Mouse (Mus musculus) heart, embryonic 11.5 days (tissue): ENCODE measurements around the gene Cc2d2b. TPM values are rescaled to one million over a fixed set of nuclear protein-coding genes. Genes with fewer than 3 reads are reported as not detected.

Experiments used
- ATAC-seq: fragments of 200-750 bp; cut with Nextera tagmentation; replicated peaks from 2 replicates; pipeline ENCODE4 v1.8.0; 2017; ENCODE audit warnings: moderate library complexity; ENCODE audit not compliant: insufficient number of reproducible peaks, low FRiP score, low TSS enrichment
- H3K27ac ChIP-seq: fragments of 300-500 bp; sonication (generic); 2 replicates; pipeline ENCODE4 v1.5.1; 2014; ENCODE audit warnings: mild to moderate bottlenecking, low read depth, low read length
- H3K27me3 ChIP-seq: fragments of 300-500 bp; sonication (generic); 2 replicates; pipeline ENCODE4 v1.6.1; 2014; ENCODE audit warnings: mild to moderate bottlenecking, low read length, mixed read lengths; ENCODE audit not compliant: control insufficient read depth, insufficient read depth
- H3K36me3 ChIP-seq: fragments of 300-500 bp; sonication (generic); 2 replicates; pipeline ENCODE4 v1.6.1; 2014; ENCODE audit warnings: mild to moderate bottlenecking, low read length, moderate library complexity, mixed read lengths; ENCODE audit not compliant: control insufficient read depth, insufficient read depth
- H3K4me1 ChIP-seq: fragments of 300-500 bp; sonication (generic); 2 replicates; pipeline ENCODE4 v1.6.1; 2014; ENCODE audit warnings: low read length; ENCODE audit not compliant: control insufficient read depth, insufficient read depth
- H3K4me2 ChIP-seq: fragments of 300-500 bp; sonication (generic); 2 replicates; pipeline ENCODE4 v1.6.1; 2014; ENCODE audit warnings: mild to moderate bottlenecking, moderate library complexity
- H3K4me3 ChIP-seq: fragments of 300-500 bp; sonication (generic); 2 replicates; pipeline ENCODE4 v1.5.1; 2014; ENCODE audit warnings: low read depth, low read length
- H3K9ac ChIP-seq: fragments of 300-500 bp; sonication (generic); 2 replicates; pipeline ENCODE4 v1.6.1; 2014; ENCODE audit warnings: mild to moderate bottlenecking, low read depth, low read length, moderate library complexity
- H3K9me3 ChIP-seq: fragments of 300-500 bp; sonication (generic); replicated peaks from 2 replicates; pipeline ENCODE4 v1.6.1; 2016; ENCODE audit warnings: low read length; ENCODE audit not compliant: control insufficient read depth
- WGBS: fragments of 180-500 bp; shearing (Covaris S2); extraction: QIAGEN DNeasy Blood & Tissue Kit; methylation state at CpG from one replicate; pipeline ENCODE4 v1.1.7; 2014; ENCODE audit not compliant: insufficient replicate concordance; 5-methylcytosine and 5-hydroxymethylcytosine counted together
- polyA plus RNA-seq: library from polyadenylated mRNA; unstranded; fragments of >200 nt; fragmentation: Nextera tagmentation; extraction: Ambion mirVana; gene quantifications from 2 replicates; pipeline ENCODE4 v1.2.1, GENCODE M21; 2014

Gene Cc2d2b
- polyA plus RNA-seq, 1 experiment from 2014 or later = 0.57 TPM

DNA sequence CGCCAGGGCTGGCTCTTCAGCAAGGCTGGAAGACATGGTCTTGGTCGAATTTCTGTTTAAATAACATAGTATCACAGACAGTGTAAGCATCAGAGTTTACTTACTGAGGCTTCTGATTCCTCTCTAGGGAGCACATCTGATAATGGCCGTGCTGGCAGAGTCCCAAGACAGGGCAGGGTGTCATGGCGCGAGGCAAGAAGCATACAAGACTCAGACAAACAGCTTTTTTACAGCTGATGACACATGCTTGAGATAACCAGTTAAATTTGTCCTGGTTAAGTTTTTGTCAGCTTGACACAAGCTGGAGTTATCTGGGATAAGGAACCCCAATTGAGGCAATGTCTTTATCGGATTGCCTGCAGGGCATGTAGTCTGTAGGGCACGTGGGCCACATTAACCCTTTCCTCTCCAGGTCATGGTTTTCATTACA lies 20.8 kb downstream of the Cc2d2b start:
- 6% methylated on average over 7 of the region's 7 CpGs for WGBS
- Histone ChIP-seq H3K4me3 (no peak overlapping the region), H3K9me3 (no peaks in the 10 kb centered on the region), H3K27me3 (peaks cover 23% of the 10 kb centered on the region), H3K4me1 (peaks cover 8% of the 10 kb centered on the region), H3K4me2 (0 out of 2 replicates have a peak overlapping the region, but pooled peaks have one; percentile 11), H3K27ac (no peak overlapping the region), H3K36me3 (no peaks in the 10 kb centered on the region), H3K9ac (no peak overlapping the region)
- no peak; the same call in 1 of the 2 replicates for ATAC-seq

GRCm38 (mm10) chr19:40788004-40788714 lies 39.6 kb downstream of the Cc2d2b start:
- no peak overlapping the region for H3K27ac ChIP-seq
- H3K4me1 ChIP-seq = no peaks in the 10 kb centered on the region
- H3K9me3 ChIP-seq = no peaks in the 10 kb centered on the region
- no peak for ATAC-seq
- no peak overlapping the region for H3K4me2 ChIP-seq
- no peak overlapping the region for H3K9ac ChIP-seq
- WGBS = 64% methylated on average over 13 of the region's 15 CpGs
- no peaks in the 10 kb centered on the region for H3K36me3 ChIP-seq
- H3K4me3 ChIP-seq = no peak overlapping the region
- peaks cover 8% of the 10 kb centered on the region; the same call in 1 of the 2 replicates for H3K27me3 ChIP-seq

- Histone ChIP-seq H3K4me2 (no peak overlapping the region), H3K27me3 (peaks cover 8% of the 10 kb centered on the region; the same call in 1 of the 2 replicates), H3K9me3 (no peaks in the 10 kb centered on the region), H3K4me3 (no peak overlapping the region), H3K9ac (no peak overlapping the region), H3K27ac (no peak overlapping the region), H3K4me1 (no peaks in the 10 kb centered on the region), H3K36me3 (no peaks in the 10 kb centered on the region)
- 83% methylated on average over 2 of the region's 2 CpGs for WGBS
- ATAC-seq = no peak
These were observed 40.1 kb downstream of the Cc2d2b start for GRCm38 (mm10) chr19:40788715-40789084.

DNA sequence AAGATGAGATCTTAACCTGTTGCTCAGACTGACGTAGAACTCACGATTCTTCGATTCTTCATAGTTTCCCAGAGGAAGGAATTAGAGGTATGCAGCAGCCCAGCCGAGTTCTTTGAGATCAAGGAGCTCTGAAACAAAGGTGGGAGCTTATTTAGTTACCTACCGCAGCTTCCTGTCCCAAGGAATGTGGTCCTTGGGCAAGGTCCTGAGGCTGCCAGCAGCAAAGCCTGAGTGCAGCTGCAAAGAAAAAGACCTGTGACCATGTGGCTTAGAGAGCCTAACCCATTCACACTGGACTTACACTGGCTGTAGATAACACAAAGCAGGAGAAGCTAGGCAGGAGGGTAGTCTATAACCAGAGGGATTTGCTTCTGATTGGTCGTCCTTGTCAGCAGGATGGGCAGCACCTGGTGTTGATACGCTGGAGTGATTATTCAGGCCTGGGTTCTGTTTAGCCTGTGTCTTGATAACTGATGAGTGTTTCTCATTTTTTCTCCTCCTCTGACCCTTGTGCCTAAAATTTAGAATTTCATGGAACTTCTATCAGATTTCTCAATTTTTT lies 56.7 kb downstream of the Cc2d2b start:
- H3K4me1 ChIP-seq = no peaks in the 10 kb centered on the region
- WGBS = 39% methylated on average over 7 of the region's 7 CpGs
- H3K36me3 ChIP-seq = no peaks in the 10 kb centered on the region
- peaks cover 4% of the 10 kb centered on the region; the same call in 1 of the 2 replicates for H3K27me3 ChIP-seq
- no peak overlapping the region for H3K9ac ChIP-seq
- no peak overlapping the region for H3K27ac ChIP-seq
- no peaks in the 10 kb centered on the region for H3K9me3 ChIP-seq
- no peak for ATAC-seq
- no peak overlapping the region for H3K4me2 ChIP-seq
- H3K4me3 ChIP-seq = no peak overlapping the region

GRCm38 (mm10) chr19:40809858-40810257 lies 61.3 kb downstream of the Cc2d2b start:
- Histone ChIP-seq H3K9ac (no peak overlapping the region), H3K4me3 (no peak overlapping the region), H3K27me3 (peaks cover 2% of the 10 kb centered on the region; the same call in 1 of the 2 replicates), H3K4me2 (no peak overlapping the region), H3K4me1 (no peaks in the 10 kb centered on the region), H3K27ac (no peak overlapping the region), H3K36me3 (no peaks in the 10 kb centered on the region), H3K9me3 (no peaks in the 10 kb centered on the region)
- no peak for ATAC-seq
- 80% methylated on average over 7 of the region's 7 CpGs for WGBS

- H3K9me3 ChIP-seq = no peaks in the 10 kb centered on the region
- peaks cover 2% of the 10 kb centered on the region; the same call in 1 of the 2 replicates for H3K27me3 ChIP-seq
- no peaks in the 10 kb centered on the region for H3K4me1 ChIP-seq
- no peak overlapping the region for H3K4me2 ChIP-seq
- no peaks in the 10 kb centered on the region for H3K36me3 ChIP-seq
- WGBS = 68% methylated on average over 4 of the region's 4 CpGs
- H3K27ac ChIP-seq = no peak overlapping the region
- no peak overlapping the region for H3K4me3 ChIP-seq
- no peak overlapping the region for H3K9ac ChIP-seq
- no peak for ATAC-seq
These were observed 63.3 kb downstream of the Cc2d2b start for GRCm38 (mm10) chr19:40811840-40812239.

- 28% methylated on average over 3 of the region's 3 CpGs for WGBS
- Histone ChIP-seq H3K27ac (peak overlapping the region; percentile 57; the same call in 1 of the 2 replicates), H3K9ac (no peak overlapping the region), H3K9me3 (no peaks in the 10 kb centered on the region), H3K4me3 (no peak overlapping the region), H3K27me3 (peaks cover 2% of the 10 kb centered on the region; the same call in 1 of the 2 replicates), H3K4me2 (peak overlapping the region; percentile 46), H3K4me1 (no peaks in the 10 kb centered on the region), H3K36me3 (no peaks in the 10 kb centered on the region)
- ATAC-seq = no peak
These were observed 64.2 kb downstream of the Cc2d2b start for GRCm38 (mm10) chr19:40812778-40813177.

DNA sequence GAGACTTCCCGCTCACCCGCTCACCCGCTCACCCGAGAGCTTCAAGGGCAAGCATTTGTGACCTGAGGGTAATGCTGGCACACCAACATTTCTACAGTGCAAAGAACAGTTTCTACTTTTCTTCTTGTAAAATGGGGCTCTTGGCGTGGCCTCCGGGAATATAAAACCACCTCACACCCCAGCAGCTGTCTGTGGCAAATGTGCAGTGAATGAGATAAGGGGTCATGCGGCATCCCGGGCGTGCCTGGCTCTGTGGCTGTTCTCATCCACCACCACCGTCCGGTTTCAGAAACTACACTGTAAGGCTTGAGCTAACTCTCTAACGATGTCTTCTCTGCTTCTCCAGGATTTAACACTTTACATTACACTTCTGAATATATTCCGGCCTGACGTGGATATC lies 64.8 kb downstream of the Cc2d2b start:
- WGBS = 31% methylated on average over 14 of the region's 14 CpGs
- Histone ChIP-seq H3K36me3 (no peaks in the 10 kb centered on the region), H3K4me2 (peak overlapping the region; percentile 46), H3K4me3 (no peak overlapping the region), H3K9ac (0 out of 2 replicates have a peak overlapping the region, but pooled peaks have one; percentile 13), H3K4me1 (no peaks in the 10 kb centered on the region), H3K9me3 (no peaks in the 10 kb centered on the region), H3K27ac (peak overlapping the region; percentile 57), H3K27me3 (no peaks in the 10 kb centered on the region)
- peak; percentile 91 for ATAC-seq
